Mouse (Mus musculus): ENCODE measurements around the gene Clec4f. TPM values are rescaled to one million over a fixed set of nuclear protein-coding genes. Genes with fewer than 3 reads are reported as not detected.
A peak's percentile ranks its signal among the peaks of the same experiment; 100 is the strongest.
"Not testable (repeated sequence)": the region's sequence is repeated elsewhere in the genome, so short reads cannot be mapped to it uniquely, and the experiment has no call there.

Clec4f gene
- total RNA-seq, 2 experiments from 2014 or later = not detected

DNA sequence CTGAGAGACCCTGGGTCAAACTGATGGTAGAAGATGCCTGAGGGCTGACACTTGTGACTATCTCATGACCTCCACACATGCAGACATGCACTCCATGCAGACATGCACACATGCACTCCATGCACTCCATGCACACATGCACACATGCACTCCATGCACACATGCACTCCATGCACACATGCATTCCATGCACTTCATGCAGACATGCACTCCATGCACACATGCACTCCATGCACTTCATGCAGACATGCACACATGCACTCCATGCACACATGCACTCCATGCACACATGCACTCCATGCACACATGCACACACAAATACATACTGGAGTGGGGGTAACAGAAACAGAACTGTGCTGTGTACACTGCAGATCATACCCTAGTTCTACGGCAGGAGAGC lies 20.7 kb downstream of the Clec4f start:
- no peak for DNase-seq (ENCODE audit: low spot score)
- intact Hi-C loops (cut with DNase I) = no loop called here

DNA sequence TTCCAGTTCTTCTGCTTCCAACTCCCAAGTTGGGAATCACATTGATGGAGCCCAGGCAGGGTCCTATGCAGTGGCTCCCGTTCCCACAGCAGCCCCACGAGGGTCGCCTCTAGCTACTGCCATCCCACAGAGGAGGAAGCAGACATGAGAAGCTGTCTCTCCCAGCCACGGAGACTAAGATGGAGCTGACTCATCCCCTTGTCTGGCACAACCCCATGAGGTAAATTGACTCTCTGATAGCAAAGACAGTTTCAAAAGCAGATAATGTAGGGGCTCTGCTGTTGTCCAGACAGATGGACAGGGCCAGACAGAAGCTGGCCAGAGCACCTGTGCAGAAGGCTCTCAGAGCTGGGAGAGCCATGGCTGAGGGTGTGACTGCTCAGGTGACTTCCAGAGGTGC lies 21.4 kb downstream of the Clec4f start:
- intact Hi-C loops (cut with DNase I); DNase-seq (ENCODE audit: low spot score): not testable (repeated sequence)

DNA sequence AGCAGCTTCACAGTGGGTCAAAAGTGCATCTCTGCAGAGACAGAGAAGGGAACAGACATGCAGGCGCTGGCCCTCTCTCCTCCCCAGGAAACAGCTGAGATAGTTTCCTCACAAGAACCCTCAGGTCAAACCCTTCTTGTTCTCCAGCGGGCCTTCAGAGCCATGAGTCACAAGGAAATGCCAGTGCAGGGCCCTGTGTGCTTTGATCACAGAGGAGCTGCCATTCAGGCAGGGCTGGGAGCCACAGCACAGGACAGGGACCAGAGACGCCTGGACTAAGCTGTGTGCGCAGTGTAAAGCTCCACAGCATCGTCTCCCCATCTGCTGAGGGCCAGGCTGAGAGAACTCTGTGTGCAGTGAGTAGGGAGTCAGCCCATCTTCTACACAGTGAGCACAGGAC lies 21.9 kb downstream of the Clec4f start:
- intact Hi-C loops (cut with DNase I); DNase-seq (ENCODE audit: low spot score): not testable (repeated sequence)

DNA sequence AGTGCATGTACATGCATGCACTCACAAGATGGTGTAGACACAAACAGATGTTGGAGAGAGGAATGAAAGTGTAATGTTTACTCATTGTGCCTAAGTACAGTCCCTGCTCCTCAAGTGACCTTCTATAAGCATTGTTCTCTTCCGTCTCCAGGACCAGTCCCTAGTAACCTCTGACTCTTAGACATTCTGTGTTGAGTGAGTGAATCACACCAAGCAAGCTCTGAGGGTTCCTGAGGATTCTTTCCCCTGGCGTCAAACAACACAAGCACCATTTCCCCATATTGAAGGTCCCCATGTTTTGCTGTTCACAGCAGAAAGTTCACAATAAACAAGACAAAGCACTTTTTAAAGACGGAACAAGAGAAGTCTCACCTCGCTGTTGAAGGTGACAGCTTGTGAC lies 24.2 kb downstream of the Clec4f start:
- DNase-seq (ENCODE audit: low spot score) = no peak
- intact Hi-C loops (cut with DNase I) = no loop called here

DNA sequence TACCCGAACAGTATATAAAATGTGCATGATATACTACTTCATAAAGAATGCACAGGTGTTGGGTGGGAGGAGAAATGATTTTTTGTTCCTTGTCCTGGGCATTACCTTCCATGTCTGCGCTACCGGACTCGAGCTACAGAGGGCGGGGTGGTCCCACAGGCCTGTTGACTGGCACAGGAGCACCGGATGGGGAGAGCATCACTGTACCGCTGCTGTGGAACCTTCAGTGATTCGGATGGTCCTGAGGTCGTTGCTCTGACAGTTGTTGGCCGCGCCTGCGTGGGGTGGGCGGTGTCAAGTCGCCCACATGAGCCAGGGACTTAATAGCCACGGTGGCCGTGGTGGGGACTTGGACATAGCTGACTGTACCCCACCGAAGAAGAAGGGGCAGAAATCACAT lies 29.2 kb downstream of the Clec4f start:
- no peak for DNase-seq (ENCODE audit: low spot score)
- intact Hi-C loops (cut with DNase I) = no loop called here

DNA sequence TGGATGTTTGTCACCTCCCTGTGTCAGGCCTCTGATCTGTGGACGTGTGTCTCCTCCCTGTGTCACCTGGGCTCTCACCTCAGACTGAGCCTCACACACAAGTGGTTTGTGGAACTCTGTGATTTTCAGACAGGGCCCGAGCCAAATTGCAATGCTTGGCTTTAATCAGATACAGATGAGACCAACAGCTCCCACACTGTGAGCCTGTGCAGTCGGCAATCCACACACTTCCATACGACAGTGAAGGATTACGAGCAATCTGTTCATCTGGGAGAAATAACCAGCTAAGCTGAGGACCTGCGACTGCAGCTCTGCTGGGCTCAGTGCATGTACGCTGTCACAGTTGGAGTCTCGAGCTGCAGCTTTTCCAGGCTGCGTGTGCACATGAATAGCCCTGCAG lies 36.0 kb downstream of the Clec4f start:
- no peak for DNase-seq (ENCODE audit: low spot score)
- intact Hi-C loops (cut with DNase I) = no loop called here

DNA sequence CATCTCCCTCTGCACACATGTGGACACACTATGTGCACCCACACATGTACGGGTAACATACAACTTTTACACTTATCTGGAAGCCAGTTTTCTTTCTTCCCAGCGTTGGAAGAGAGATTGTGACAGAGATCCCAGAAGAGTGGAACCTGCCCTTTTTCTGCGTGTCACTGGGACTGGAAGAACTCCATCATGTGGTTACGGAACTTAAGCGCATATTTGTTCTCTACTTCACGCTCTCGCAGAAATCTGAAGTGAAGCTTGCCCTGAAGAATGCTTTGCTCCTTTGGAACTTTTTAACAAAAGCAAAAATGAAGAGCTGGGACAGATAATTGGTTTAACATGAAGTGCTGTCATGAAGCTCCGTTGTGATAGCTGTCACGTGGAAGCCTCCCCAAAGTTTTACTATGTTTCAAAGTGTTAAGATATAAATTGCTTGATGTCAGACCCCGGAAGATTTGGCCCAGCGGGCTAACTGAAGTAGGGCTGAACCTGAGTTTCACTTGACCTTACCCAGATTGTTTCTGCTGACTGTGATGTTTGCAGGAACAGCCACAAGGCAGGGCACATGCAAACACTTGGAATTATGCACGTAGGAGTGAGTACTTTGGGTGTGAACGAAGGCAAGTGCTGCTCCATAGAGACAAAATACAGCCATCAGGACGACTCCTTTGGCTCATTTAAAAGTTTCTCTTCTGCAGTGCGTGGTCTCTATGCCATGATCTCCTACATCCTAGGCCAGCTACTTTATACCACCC lies 38.2 kb downstream of the Clec4f start:
- no peak for DNase-seq (ENCODE audit: low spot score)
- intact Hi-C loops (cut with DNase I) = no loop called here

DNA sequence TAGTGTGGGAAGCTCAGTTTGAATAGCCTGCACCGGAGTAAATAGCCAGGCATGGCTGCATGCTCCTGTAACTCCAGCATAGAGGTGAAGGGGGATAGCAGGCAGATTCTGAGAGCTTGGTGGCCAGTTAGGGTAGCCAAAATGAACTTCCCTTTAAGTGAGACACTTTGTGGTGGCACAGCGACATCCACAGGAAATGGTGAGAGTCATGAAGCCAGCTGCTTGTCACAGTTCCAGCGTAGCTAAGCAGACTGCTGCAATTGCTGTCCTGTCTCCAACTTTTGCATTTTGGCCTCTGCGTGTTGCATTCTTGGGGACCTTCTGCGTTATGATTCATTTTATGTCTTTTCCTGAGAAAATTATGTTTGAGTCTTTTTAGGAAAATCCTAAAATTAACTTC lies 39.5 kb downstream of the Clec4f start:
- intact Hi-C loops (cut with DNase I) = loop anchor here (1.0 kb wide), 1 partner anchor 33 kb away; no protein-coding TSS in a partner anchor

DNA sequence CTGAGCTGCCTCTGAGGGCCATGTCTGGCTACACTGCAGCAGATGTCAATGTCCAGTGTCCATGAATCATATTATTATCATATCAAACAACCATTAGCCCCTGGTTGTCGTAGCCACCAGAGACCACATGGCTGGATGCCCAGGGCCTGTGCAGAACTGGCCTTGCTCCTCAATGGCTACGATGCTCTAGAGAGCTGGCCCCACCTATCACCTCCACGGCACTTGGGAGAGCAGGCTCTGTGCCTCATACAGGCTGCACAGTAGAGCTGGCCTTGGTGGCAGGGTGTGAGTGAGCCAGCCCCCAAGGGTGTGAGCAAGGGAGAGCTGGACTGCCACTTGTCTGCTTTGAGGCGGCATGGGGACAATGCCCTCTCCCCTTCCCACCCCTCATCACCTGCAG lies 41.5 kb downstream of the Clec4f start:
- intact Hi-C loops (cut with DNase I) = no loop called here
- no peak for DNase-seq (ENCODE audit: low spot score)

More for the DNA sequence above, 39.5 kb downstream of the Clec4f start:
- DNase-seq (ENCODE audit: low spot score) = peak; percentile 42

DNA sequence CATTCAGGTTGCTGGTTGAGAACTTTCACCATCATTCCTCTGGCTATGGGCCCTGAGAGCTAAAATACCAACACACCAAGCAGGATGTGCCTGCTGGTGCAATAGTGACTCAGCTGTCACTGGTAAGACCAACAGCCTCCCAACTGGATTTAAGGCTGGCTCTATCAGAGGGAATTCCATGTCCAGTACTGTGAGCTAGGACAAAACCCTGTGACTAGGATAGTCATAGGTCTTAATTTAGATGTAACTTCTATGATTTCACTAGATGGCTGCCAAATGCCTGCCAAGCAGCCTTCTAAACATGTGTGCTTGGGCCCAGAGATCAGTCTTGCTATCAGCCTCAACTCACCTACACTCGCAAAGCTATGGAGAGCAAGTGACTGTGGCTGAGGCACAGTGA lies 43.0 kb downstream of the Clec4f start:
- DNase-seq (ENCODE audit: low spot score) = no peak
- intact Hi-C loops (cut with DNase I) = no loop called here

DNA sequence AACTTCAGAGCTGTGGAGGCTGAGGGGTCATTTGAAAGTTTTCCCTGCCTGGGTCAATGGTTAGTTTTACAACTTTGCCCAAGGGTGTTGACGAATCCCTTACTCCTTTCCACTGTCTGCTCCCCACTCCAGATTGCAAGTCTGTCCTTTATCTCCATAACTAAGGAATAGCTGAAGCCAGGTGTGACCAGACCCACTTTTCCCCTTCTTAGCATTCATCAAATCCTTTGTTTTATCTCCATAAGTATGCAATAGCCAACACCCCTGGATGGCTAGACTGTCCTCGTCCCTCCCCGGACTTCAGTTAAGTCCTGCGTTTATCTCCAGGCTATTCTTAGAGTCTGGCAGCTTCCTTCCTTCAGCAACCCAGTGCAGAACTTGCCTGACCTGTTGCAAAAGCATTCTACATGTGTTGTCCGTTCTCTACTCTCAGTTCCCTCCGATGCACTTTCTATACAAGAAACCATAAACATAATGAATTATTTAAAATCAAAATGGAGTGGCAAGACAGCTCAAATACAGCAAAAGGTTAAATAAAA lies 56.3 kb downstream of the Clec4f start:
- intact Hi-C loops (cut with DNase I) = no loop called here
- no peak for DNase-seq (ENCODE audit: low spot score)

DNA sequence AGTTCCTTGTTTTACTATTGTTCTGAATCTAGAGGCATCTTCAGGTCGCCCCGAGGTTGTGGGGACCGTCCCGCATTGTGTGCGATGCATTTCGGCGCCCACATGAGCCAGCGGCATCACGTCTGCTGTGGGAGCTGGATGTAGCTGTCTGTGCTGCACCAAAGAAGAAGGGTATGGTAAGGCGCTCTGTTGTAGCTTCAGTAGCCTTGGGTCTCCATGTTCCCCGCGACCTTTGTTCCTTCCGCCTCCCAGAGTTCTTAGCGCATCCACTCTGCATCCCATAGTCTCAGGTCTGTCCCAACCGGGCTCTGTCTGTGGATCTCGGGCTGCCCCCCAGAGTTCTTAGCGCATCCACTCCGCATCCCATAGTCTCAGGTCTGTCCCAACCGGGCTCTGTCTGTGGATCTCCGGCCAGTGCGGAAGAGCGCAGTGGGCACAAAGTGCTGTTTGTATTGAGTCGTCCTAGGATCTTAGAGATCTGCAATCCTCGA lies 56.9 kb downstream of the Clec4f start:
- intact Hi-C loops (cut with DNase I) = no loop called here
- DNase-seq (ENCODE audit: low spot score) = no peak

DNA sequence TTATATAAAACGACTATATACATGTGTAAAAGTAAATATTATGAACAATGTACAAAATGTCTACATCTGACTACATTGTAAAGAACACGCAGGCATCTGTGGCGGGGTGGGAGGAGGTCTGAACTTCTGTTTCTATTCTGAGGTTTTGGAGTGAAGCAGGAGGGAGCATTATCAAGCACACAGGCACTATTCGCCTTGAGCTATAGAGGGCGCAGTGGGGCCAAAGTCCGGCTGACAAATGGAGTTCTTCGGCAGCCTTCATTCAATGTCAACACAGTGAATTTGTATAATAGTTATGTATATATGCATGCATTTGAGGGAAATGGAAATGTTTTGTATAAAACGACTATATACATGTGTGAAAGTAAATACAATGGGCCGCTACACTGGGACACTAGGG lies 57.3 kb downstream of the Clec4f start:
- no peak for DNase-seq (ENCODE audit: low spot score)
- intact Hi-C loops (cut with DNase I) = no loop called here

DNA sequence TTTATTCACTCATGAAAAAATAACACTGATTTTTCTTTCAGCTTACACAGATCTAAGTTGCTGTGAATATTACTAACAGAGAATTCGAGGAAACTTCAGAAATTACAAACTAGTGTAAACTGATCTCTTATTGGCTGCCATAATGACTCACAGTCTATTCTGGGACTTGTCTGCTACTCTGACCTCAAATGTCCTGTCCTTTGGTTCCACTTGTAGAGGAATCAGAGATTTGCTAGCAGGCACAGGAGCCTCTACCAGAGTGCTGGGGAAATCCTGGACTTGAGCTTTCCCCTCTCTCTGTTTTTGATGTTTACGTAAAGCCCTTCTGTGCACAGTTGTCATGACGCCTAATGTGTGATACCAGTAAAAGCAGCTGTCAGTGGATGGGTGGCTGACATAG lies 58.0 kb downstream of the Clec4f start:
- no peak for DNase-seq (ENCODE audit: low spot score)
- intact Hi-C loops (cut with DNase I) = no loop called here

DNA sequence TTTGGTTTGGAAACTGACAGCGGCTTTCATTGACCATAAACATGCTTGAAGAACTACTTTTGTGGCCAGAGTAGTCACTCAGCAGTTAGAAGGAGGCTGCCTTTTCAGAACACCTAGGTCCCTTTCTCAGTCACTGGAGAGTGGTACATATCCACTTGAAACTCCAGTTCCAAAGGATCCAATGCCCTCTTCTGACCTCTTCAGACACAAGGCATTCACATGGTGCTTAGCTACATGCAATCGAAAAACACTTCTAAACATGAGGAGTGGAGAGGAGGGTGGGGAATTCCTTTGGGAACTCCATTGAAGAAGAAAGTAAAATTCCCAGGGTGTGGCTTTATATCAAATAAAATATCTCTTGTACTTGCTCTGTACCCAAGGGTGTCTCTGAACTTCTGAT lies 61.0 kb downstream of the Clec4f start:
- intact Hi-C loops (cut with DNase I) = no loop called here

More for the DNA sequence above, 61.0 kb downstream of the Clec4f start:
- no peak for DNase-seq (ENCODE audit: low spot score)

Other genes starting within 250 kb of the Clec4f start
- gene Tet3, start 197.1 kb downstream of the Clec4f start, total RNA-seq (2021) = 10 to 100 TPM; 32.6 to 40.8 TPM
- gene Dguok, start 149.2 kb downstream of the Clec4f start, total RNA-seq (2021) = 10 to 100 TPM; 32.8 to 35.2 TPM
- gene Actg2, start 119.9 kb downstream of the Clec4f start, total RNA-seq (2021) = 1 to 10 TPM; 1.6 to 2.2 TPM
- 10 to 100 TPM in 1 of 2 experiments, 1 to 10 TPM in 1; 10.0 to 12.6 TPM for gene Stambp, start 83.5 kb downstream of the Clec4f start, total RNA-seq (2021)
- gene Cd207, start 21.7 kb upstream of the Clec4f start, total RNA-seq (2021) = 1 to 10 TPM; 1.0 to 1.5 TPM
- gene Vax2, start 55.1 kb upstream of the Clec4f start, total RNA-seq (2021) = not detected
- not detected for gene Atp6v1b1, start 86.8 kb upstream of the Clec4f start, total RNA-seq (2021)
- not detected for gene Ankrd53, start 106.5 kb upstream of the Clec4f start, total RNA-seq (2021)
- gene Tex261, start 119.6 kb upstream of the Clec4f start, total RNA-seq (2021) = 10 to 100 TPM; 85.4 to 99.8 TPM
- gene Nagk, start 138.8 kb upstream of the Clec4f start, total RNA-seq (2021) = 10 to 100 TPM; 16.7 to 18.0 TPM
- gene Paip2b, start 175.6 kb upstream of the Clec4f start, total RNA-seq (2021) = 10 to 100 TPM; 30.6 to 35.0 TPM
- gene Zfp638, start 210.9 kb upstream of the Clec4f start, total RNA-seq (2021) = 10 to 100 TPM; 51.2 to 56.2 TPM

All from heart, postnatal 25 days (tissue).